Mouse (Mus musculus) heart, embryonic 16.5 days (tissue): Measurements from ENCODE around the gene Stx7. TPM values are rescaled to one million over a fixed set of nuclear protein-coding genes. Genes with fewer than 3 reads are reported as not detected.
A peak's percentile ranks its signal among the peaks of the same experiment; 100 is the strongest.

Experiments used
- ATAC-seq: fragments of 200-750 bp; cut with Nextera tagmentation; replicated peaks from 2 replicates; pipeline ENCODE4 v1.8.0; 2017; ENCODE audit warnings: moderate number of reproducible peaks; ENCODE audit not compliant: insufficient read depth, low FRiP score; ENCODE audit errors: extremely low read depth
- H3K27ac ChIP-seq: fragments of 300-500 bp; sonication (generic); 2 replicates; pipeline ENCODE4 v1.5.1; 2014; ENCODE audit warnings: mild to moderate bottlenecking, low read length, control low read depth, moderate library complexity
- H3K27me3 ChIP-seq: fragments of 300-500 bp; sonication (generic); 2 replicates; pipeline ENCODE4 v1.6.1; 2014; ENCODE audit warnings: low read length, mixed read lengths; ENCODE audit not compliant: control insufficient read depth, insufficient read depth
- H3K36me3 ChIP-seq: fragments of 300-500 bp; sonication (generic); 2 replicates; pipeline ENCODE4 v1.6.1; 2014; ENCODE audit not compliant: control insufficient read depth, insufficient read depth
- H3K4me1 ChIP-seq: fragments of 300-500 bp; sonication (generic); 2 replicates; pipeline ENCODE4 v1.6.1; 2014; ENCODE audit warnings: low read length, mixed read lengths; ENCODE audit not compliant: control insufficient read depth, insufficient read depth
- H3K4me2 ChIP-seq: fragments of 300-500 bp; sonication (generic); 2 replicates; pipeline ENCODE4 v1.6.1; 2014; ENCODE audit warnings: low read depth, mild to moderate bottlenecking, control low read depth, low read length
- H3K4me3 ChIP-seq: fragments of 300-500 bp; sonication (generic); 2 replicates; pipeline ENCODE4 v1.5.1; 2014; ENCODE audit warnings: mild to moderate bottlenecking, control low read depth, low read length
- H3K9ac ChIP-seq: fragments of 300-500 bp; sonication (generic); 2 replicates; pipeline ENCODE4 v1.6.1; 2014; ENCODE audit warnings: low read length, control low read depth
- H3K9me3 ChIP-seq: fragments of 300-500 bp; sonication (generic); replicated peaks from 2 replicates; pipeline ENCODE4 v1.6.1; 2016; ENCODE audit warnings: low read length; ENCODE audit not compliant: control insufficient read depth
- whole genome bisulfite sequencing: fragments of 180-500 bp; shearing (Covaris S2); extraction: QIAGEN DNeasy Blood & Tissue Kit; methylation state at CpG from one replicate; pipeline ENCODE4 v1.1.7; 2014; 5-methylcytosine and 5-hydroxymethylcytosine counted together
- polyA plus RNA-seq: library from polyadenylated mRNA; unstranded; fragments of >200 nt; fragmentation: Nextera tagmentation; extraction: Ambion mirVana; gene quantifications from 2 replicates; pipeline ENCODE4 v1.2.1, GENCODE M21; 2015

The Stx7 gene
- polyA plus RNA-seq, 1 experiment from 2014 or later: 79.4 TPM

DNA sequence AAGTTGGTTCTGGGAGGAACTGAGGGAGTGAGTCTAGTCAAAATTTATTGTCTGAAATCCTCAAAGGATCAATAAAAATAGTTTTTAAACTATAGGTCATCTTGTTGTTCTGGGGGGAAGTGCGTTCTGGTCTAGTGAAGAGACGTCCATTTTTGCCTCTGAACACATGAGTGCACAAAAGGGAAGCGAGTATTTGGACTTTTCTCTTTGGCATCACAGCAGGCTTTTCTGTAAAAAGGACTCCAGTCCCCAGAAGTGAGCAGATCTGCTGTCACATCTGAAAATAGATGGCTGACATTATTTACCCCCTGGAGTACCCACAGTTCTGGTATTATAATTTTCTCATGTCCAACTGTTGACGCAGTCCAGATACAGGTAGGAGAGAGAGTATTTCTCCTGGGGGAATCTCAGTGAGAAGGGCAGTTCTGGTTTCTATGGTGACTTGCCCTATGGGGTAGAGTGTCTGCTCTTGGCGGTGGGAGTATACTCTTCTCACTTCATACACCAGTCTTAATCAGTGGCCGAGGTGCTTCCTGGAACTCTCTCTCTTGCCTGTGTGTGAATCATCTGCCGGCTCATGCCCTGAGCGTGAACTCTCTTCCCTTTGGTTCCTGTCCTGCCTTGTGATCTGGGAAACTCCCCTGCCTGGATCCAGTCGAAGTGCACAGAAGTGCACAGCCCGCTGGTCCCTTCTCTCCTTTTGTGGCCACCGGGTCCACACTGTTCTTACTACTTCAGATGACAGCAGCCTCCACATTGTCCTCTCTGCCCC is 15.2 kb downstream of the Stx7 start:
- Histone ChIP-seq H3K27me3 (no peaks in the 10 kb centered on the region), H3K36me3 (0 out of 2 replicates have a peak, but pooled peaks cover 3% of the 10 kb centered on the region), H3K9me3 (no peaks in the 10 kb centered on the region), H3K4me1 (peaks cover 35% of the 10 kb centered on the region), H3K4me2 (no peak overlapping the region), H3K4me3 (no peak overlapping the region), H3K9ac (no peak overlapping the region), H3K27ac (peak overlapping the region; percentile 4)
- ATAC-seq: peak; percentile 60
- 35% methylated on average over 11 of the region's 11 CpGs for WGBS

DNA sequence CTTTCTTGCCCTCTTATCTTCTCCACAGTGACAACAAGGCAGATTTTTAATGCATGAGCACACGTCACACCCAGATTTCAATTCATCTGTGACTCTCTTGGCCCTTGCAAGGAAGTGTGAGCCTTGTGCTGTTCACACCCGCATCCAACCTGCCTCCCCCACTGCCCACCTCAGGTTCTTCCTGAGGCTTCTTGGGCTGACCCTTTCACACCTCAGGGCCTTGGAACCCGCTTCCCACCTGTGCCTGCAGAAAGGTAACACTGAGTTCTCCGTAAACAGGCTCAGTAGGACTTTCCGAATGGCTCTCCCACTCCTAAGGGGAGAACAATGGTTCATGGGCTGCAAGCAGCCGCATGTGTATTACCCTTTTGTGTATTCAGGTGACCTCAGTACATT is 15.8 kb downstream of the Stx7 start:
- 66% methylated on average over 6 of the region's 6 CpGs for WGBS
- peaks cover 33% of the 10 kb centered on the region for H3K4me1 ChIP-seq
- H3K9me3 ChIP-seq: no peaks in the 10 kb centered on the region
- ATAC-seq: no peak
- H3K4me3 ChIP-seq: no peak overlapping the region
- H3K27ac ChIP-seq: peak overlapping the region; percentile 4; the same call in 1 of the 2 replicates
- H3K27me3 ChIP-seq: no peaks in the 10 kb centered on the region
- H3K36me3 ChIP-seq: 0 out of 2 replicates have a peak, but pooled peaks cover 3% of the 10 kb centered on the region
- H3K4me2 ChIP-seq: no peak overlapping the region
- H3K9ac ChIP-seq: no peak overlapping the region

DNA sequence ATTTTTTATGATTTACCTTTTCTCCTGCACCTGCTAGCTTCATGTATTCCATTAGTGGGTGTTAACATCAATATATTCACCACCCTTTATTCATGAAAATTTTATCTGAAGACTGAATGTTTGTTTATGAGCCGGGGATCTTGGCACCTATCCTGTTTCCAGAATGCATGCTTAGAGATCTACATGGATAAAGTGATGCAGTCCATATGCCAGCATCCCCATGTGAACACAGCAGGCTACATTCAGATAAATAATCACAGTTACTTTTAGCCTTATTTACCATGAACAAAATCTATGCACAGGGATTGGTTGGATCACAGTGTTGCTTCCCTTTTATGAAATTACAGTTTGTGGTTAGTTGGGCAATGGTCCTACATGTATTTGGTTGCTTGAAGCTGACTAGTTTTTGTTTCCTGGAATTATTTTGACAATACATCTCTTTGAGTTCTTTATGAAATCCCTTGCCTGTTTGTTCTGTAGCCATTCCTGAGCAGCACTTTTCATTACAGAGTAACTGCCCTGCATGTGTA is 16.5 kb downstream of the Stx7 start:
- Histone ChIP-seq H3K4me2 (no peak overlapping the region), H3K27me3 (no peaks in the 10 kb centered on the region), H3K4me1 (peaks cover 33% of the 10 kb centered on the region), H3K4me3 (no peak overlapping the region), H3K9ac (no peak overlapping the region), H3K36me3 (no peaks in the 10 kb centered on the region), H3K27ac (no peak overlapping the region), H3K9me3 (no peaks in the 10 kb centered on the region)
- WGBS: 59% methylated on average over 1 of the region's 1 CpGs
- ATAC-seq: no peak

GRCm38 (mm10) chr10:24167978-24168583 is 19.0 kb downstream of the Stx7 start:
- H3K9ac ChIP-seq: no peak overlapping the region
- no peak overlapping the region for H3K4me3 ChIP-seq
- no peaks in the 10 kb centered on the region for H3K27me3 ChIP-seq
- peaks cover 39% of the 10 kb centered on the region for H3K4me1 ChIP-seq
- H3K4me2 ChIP-seq: no peak overlapping the region
- no peaks in the 10 kb centered on the region for H3K9me3 ChIP-seq
- no peak overlapping the region for H3K27ac ChIP-seq
- 65% methylated on average over 11 of the region's 11 CpGs for WGBS
- H3K36me3 ChIP-seq: no peaks in the 10 kb centered on the region
- no peak for ATAC-seq

GRCm38 (mm10) chr10:24168854-24169253 is 19.8 kb downstream of the Stx7 start:
- H3K4me2 ChIP-seq: no peak overlapping the region
- WGBS: 79% methylated on average over 1 of the region's 1 CpGs
- H3K9ac ChIP-seq: no peak overlapping the region
- H3K9me3 ChIP-seq: no peaks in the 10 kb centered on the region
- no peak for ATAC-seq
- H3K27ac ChIP-seq: no peak overlapping the region
- peaks cover 41% of the 10 kb centered on the region for H3K4me1 ChIP-seq
- no peak overlapping the region for H3K4me3 ChIP-seq
- H3K36me3 ChIP-seq: no peaks in the 10 kb centered on the region
- H3K27me3 ChIP-seq: no peaks in the 10 kb centered on the region

- ATAC-seq: no peak
- Histone ChIP-seq H3K4me1 (peaks cover 27% of the 10 kb centered on the region), H3K9ac (no peak overlapping the region), H3K27ac (no peak overlapping the region), H3K36me3 (no peaks in the 10 kb centered on the region), H3K9me3 (no peaks in the 10 kb centered on the region), H3K27me3 (no peaks in the 10 kb centered on the region), H3K4me2 (no peak overlapping the region), H3K4me3 (no peak overlapping the region)
- 88% methylated on average over 4 of the region's 4 CpGs for WGBS
Measured at GRCm38 (mm10) chr10:24171906-24172459, 22.9 kb downstream of the Stx7 start.

DNA sequence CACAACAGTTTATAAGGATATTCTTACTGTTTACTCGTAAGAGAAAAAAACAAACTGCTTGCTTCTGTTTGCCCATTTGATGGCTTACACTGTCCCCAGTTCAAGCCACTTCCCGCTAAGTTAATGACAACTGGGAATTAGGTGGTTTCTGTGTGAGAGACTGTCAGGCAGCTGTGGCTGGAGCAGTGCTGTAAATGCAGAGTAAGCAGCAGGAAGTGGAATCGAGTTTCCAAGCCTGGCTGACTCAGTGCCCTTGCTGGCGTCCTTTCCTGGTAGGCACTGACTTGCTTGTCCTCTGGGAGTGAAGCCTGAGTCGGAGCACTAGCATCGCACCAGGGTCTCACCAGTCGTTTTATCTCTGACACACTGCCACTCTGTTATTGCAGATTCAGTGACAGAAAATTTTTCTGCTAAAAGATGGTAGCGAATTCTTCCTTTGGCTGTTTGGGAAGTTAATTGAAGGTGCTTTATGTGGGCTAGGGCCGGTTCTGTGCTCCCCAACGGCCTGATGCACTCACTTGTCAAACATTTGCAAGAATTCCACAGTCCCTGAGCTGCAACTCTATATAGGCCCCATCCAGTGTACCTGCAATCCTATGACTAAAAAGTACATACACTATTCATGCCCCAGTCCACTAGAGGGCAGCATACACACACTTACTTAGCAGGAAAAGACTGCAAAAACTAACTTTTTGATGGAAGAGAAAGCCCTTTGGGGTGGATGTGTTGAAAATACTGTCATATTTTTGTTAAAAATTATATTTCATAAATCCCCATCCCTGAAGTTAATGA is 24.3 kb downstream of the Stx7 start:
- Histone ChIP-seq H3K9me3 (no peaks in the 10 kb centered on the region), H3K27me3 (no peaks in the 10 kb centered on the region), H3K4me2 (no peak overlapping the region), H3K4me1 (peaks cover 18% of the 10 kb centered on the region), H3K9ac (no peak overlapping the region), H3K27ac (no peak overlapping the region), H3K4me3 (no peak overlapping the region), H3K36me3 (no peaks in the 10 kb centered on the region)
- 40% methylated on average over 10 of the region's 10 CpGs for WGBS
- peak; percentile 65 for ATAC-seq

DNA sequence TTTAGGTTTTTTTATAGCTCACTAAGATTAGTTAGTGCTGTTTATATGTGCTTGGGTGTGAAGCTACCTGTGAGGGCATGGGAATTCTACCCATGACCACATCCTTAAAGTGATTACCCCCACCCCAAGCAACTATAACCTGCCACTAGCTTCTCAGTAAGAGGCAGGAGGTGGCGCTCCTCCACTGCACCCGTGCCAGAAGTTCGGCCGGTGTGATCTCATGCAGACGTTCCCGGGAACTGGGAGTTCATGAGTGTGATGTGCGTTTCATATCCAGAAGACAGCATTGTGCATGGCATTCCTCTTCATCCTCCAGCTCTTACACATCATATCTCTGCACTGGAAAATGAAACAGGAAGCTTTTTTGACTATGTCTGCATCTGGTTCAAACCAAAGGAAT is 41.3 kb downstream of the Stx7 start:
- Histone ChIP-seq H3K27me3 (no peaks in the 10 kb centered on the region), H3K4me2 (no peak overlapping the region), H3K9ac (no peak overlapping the region), H3K4me3 (no peak overlapping the region), H3K4me1 (no peaks in the 10 kb centered on the region), H3K36me3 (peaks cover 12% of the 10 kb centered on the region), H3K9me3 (no peaks in the 10 kb centered on the region), H3K27ac (no peak overlapping the region)
- 37% methylated on average over 7 of the region's 7 CpGs for WGBS
- ATAC-seq: no peak
